Mouse (Mus musculus) heart, postnatal 0 days (tissue): ENCODE data around the gene Elp4.

ENCODE experiments used
- CTCF ChIP-seq: IDR thresholded peaks from 2 replicates; pipeline ENCODE4 v1.5.1; 2016; ENCODE audit warnings: antibody characterized with exemption, control low read depth, low read depth
- EP300 ChIP-seq: IDR thresholded peaks from 2 replicates; pipeline ENCODE4 v1.6.1; 2016; ENCODE audit warnings: antibody characterized with exemption, low read depth

DNA sequence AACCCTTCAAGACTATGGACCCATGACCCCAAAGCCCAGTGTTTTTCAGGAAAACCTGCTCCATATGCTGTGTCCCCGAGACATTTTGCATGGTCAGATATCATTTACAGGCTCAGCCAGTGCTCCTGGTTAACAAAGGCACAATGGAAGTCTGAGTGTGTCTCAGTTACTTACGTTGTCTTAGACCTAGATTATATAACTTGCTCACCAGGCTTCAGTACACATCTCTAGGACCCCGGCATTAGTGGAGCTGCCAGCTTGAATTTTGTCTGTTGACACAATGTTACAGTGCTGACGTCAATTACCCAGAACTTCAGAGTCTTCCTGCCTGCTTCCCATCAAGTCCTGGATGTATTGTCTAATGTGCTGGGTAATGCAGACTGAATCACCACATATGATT, 202.6 kb downstream of the Elp4 start:
- no peak for TF ChIP-seq CTCF
- no peak for TF ChIP-seq EP300
